Mouse (Mus musculus) erythroblast, embryonic 14.5 days (primary cell): ENCODE measurements around the gene Tnr.

Source experiments
- GATA1 ChIP-seq: IDR thresholded peaks from 2 replicates; pipeline ENCODE4 v1.6.1; 2012; ENCODE audit warnings: low read length, inconsistent platforms, mixed read lengths
- TAL1 ChIP-seq: IDR thresholded peaks from 3 replicates; pipeline ENCODE4 v1.6.1; 2012; ENCODE audit warnings: low read length, inconsistent platforms, mixed read lengths

DNA sequence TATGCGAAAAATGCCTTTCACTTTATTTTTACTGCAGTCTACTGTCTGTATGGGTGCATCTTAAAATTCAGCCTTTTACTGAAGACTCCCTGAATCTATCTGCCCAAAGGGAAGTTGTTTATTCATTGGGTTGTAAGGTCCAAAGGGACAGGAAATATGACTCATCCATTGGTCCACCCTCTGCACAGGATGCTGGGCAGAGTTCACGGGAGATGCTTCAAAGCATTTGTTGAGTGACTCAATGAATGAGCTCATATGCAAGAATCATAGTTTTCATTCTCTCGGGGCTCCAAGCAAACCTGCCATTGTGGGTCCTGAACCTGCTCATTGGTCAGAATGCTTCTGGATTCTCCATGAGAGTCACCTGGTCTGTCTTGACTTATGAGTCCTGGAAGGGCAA is 72.2 kb downstream of the Tnr start:
- TF ChIP-seq TAL1 = no peak
- no peak for TF ChIP-seq GATA1
